Mouse (Mus musculus) urinary bladder, adult 2 months (tissue): Measurements from ENCODE around the gene Csn2. TPM values are rescaled to one million over a fixed set of nuclear protein-coding genes. Genes with fewer than 3 reads are reported as not detected.

Source experiments
- DNase-seq: peaks from one replicate; pipeline ENCODE4 v3.0.0; 2022; ENCODE audit warnings: low spot score
- polyA plus RNA-seq: library from polyadenylated mRNA; depleted of rRNA; stranded (reverse); fragments of >200 nt; gene quantifications from 2 replicates; pipeline ENCODE4 v1.2.3, GENCODE M21; 2012; rRNA removed

The Csn2 gene
- not detected in 2 replicates for polyA plus RNA-seq

GRCm38 (mm10) chr5:87699530-87699929 lies at the start of gene Csn2:
Gene Csn2 (minus strand): TSS chr5:87699630.
- DNase-seq: no peak

GRCm38 (mm10) chr5:87734821-87735220 lies 35.4 kb upstream of the Csn2 start:
- no peak for DNase-seq

DNA sequence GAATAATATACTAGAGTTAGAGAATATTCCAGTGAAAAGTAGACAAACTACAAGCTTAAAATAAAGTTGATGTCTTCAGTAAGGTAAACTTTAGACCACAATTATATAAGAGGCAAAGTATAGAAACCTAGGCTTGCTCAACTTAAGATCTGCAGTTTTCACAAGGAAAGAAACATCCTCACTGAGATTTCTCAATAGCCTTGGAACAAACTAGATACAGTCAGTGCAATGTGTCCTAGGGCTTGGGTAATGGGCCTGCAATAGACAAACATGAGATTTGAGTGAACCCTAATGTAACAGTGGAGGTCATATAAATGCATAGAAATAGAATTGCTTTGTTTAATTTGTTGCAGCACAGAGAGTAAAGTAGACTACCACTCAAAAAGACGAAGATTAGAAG lies 6.5 kb upstream of the Csn2 start:
- DNase-seq: no peak

GRCm38 (mm10) chr5:87665908-87666307 lies 33.5 kb downstream of the Csn2 start, which contains the start of gene Csn1s1:
Gene Csn1s1 (plus strand): TSS chr5:87666208.
- no peak for DNase-seq

DNA sequence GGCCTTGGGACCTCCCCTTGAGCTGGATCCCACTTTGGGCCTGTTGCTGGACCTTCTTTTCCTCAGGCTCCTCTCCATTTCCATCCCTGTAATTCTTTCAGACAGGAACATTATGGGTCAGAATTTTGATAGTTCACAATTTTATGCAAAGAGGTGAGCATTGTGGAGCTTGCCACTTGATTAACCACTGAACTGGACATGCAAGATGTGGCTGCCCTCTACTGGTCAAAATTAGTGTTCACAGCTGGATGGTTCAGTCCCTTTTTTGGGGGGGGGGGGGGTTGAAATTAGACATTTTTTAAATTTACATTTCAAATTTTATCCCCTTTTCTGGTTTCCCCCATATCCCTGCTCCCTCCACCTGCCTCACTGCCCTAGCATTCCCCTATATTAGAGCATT lies 56.6 kb downstream of the Csn2 start:
- no peak for DNase-seq

Other genes with a start within 250 kb of the Csn2 start
- gene Ugt2a2, start 217.4 kb downstream of the Csn2 start, polyA plus RNA-seq: 0.01 TPM in 1 of 2 replicates, not detected in the other
- not detected in 2 replicates for gene Gm43638, start 212.8 kb downstream of the Csn2 start, polyA plus RNA-seq
- not detected in 2 replicates for gene Ugt2a1, start 208.8 kb downstream of the Csn2 start, polyA plus RNA-seq
- gene Sult1b1, start 161.4 kb downstream of the Csn2 start, polyA plus RNA-seq: 0.25 and 0.33 TPM in 2 replicates
- 0.04 TPM in 1 of 2 replicates, not detected in the other for gene Sult1d1, start 130.6 kb downstream of the Csn2 start, polyA plus RNA-seq
- gene Sult1e1, start 108.0 kb downstream of the Csn2 start, polyA plus RNA-seq: 4.1 and 8.0 TPM in 2 replicates
- not detected in 2 replicates for gene Csn1s1, start 33.4 kb downstream of the Csn2 start, polyA plus RNA-seq
- not detected in 2 replicates for gene Csn1s2a, start 74.9 kb upstream of the Csn2 start, polyA plus RNA-seq
- not detected in 2 replicates for gene Csn1s2b, start 108.5 kb upstream of the Csn2 start, polyA plus RNA-seq
- gene Prr27, start 126.1 kb upstream of the Csn2 start, polyA plus RNA-seq: not detected in 2 replicates
- 0.10 TPM in 1 of 2 replicates, not detected in the other for gene Odam, start 185.4 kb upstream of the Csn2 start, polyA plus RNA-seq
- gene Csn3, start 225.9 kb upstream of the Csn2 start, polyA plus RNA-seq: not detected in 2 replicates